Mouse (Mus musculus): ENCODE measurements at regions not wholly inside any gene's neighbourhood (a gene's known extent, or its start where the extent isn't known, plus 50 kb on each side); places are given as distances from the start of the nearest gene placed in this dataset.
A peak's percentile ranks its signal among the peaks of the same experiment; 100 is the strongest.
"Not testable (repeated sequence)": the region's sequence is repeated elsewhere in the genome, so short reads cannot be mapped to it uniquely, and the experiment has no call there.

GRCm38 (mm10) chr4:3049972-3050846 lies 116.9 kb upstream of the Vmn1r2 start:
- ATAC-seq (ENCODE audit: low TSS enrichment), result no peak

- no peak for ATAC-seq (ENCODE audit: low TSS enrichment)
Observed at GRCm38 (mm10) chr4:3050847-3051135, 116.3 kb upstream of the Vmn1r2 start.

GRCm38 (mm10) chr4:3051212-3051611 lies 115.9 kb upstream of the Vmn1r2 start:
- ATAC-seq (ENCODE audit: low TSS enrichment), result no peak

- no peak for ATAC-seq (ENCODE audit: low TSS enrichment)
Observed at GRCm38 (mm10) chr4:3052314-3053059, 114.6 kb upstream of the Vmn1r2 start.

- no peak for ATAC-seq (ENCODE audit: low TSS enrichment)
Observed at GRCm38 (mm10) chr4:3053060-3053406, 114.1 kb upstream of the Vmn1r2 start.

GRCm38 (mm10) chr4:3053496-3054216 lies 113.5 kb upstream of the Vmn1r2 start:
- ATAC-seq (ENCODE audit: low TSS enrichment), result no peak

GRCm38 (mm10) chr4:3054886-3055285 lies 112.2 kb upstream of the Vmn1r2 start:
- ATAC-seq (ENCODE audit: low TSS enrichment), result no peak

- ATAC-seq (ENCODE audit: low TSS enrichment), result no peak
Observed at GRCm38 (mm10) chr4:3055396-3055795, 111.7 kb upstream of the Vmn1r2 start.

- no peak for ATAC-seq (ENCODE audit: low TSS enrichment)
Observed at GRCm38 (mm10) chr4:3059511-3060054, 107.5 kb upstream of the Vmn1r2 start.

GRCm38 (mm10) chr4:3062027-3062605 lies 105.0 kb upstream of the Vmn1r2 start:
- peak; percentile 20; the same call in 1 of the 2 replicates for ATAC-seq (ENCODE audit: low TSS enrichment)

GRCm38 (mm10) chr4:3063966-3064365 lies 103.2 kb upstream of the Vmn1r2 start:
- ATAC-seq (ENCODE audit: low TSS enrichment), result no peak

GRCm38 (mm10) chr4:3064571-3064970 lies 102.5 kb upstream of the Vmn1r2 start:
- ATAC-seq (ENCODE audit: low TSS enrichment), result no peak

GRCm38 (mm10) chr4:3065335-3065734 lies 101.8 kb upstream of the Vmn1r2 start:
- not testable (repeated sequence) for ATAC-seq (ENCODE audit: low TSS enrichment)

GRCm38 (mm10) chr4:3066051-3066736 lies 100.9 kb upstream of the Vmn1r2 start:
- no peak for ATAC-seq (ENCODE audit: low TSS enrichment)

GRCm38 (mm10) chr4:3067265-3067664 lies 99.9 kb upstream of the Vmn1r2 start:
- no peak for ATAC-seq (ENCODE audit: low TSS enrichment)

- ATAC-seq (ENCODE audit: low TSS enrichment), result no peak; the same call in 1 of the 2 replicates
Observed at GRCm38 (mm10) chr4:3067666-3068065, 99.5 kb upstream of the Vmn1r2 start.

- no peak for ATAC-seq (ENCODE audit: low TSS enrichment)
Observed at GRCm38 (mm10) chr4:3068306-3069223, 98.6 kb upstream of the Vmn1r2 start.

- no peak; the same call in 1 of the 2 replicates for ATAC-seq (ENCODE audit: low TSS enrichment)
Observed at GRCm38 (mm10) chr4:3069341-3069740, 97.8 kb upstream of the Vmn1r2 start.

- ATAC-seq (ENCODE audit: low TSS enrichment), result not testable (repeated sequence)
Observed at GRCm38 (mm10) chr4:3071326-3071725, 95.8 kb upstream of the Vmn1r2 start.

- no peak for ATAC-seq (ENCODE audit: low TSS enrichment)
Observed at GRCm38 (mm10) chr4:3079901-3080300, 87.2 kb upstream of the Vmn1r2 start.
